Mouse (Mus musculus) retina, postnatal 7 days (tissue): ENCODE measurements at regions not wholly inside any gene's neighbourhood (a gene's known extent, or its start where the extent isn't known, plus 50 kb on each side); places are given as distances from the start of the nearest gene placed in this dataset.

Experiments
- DNase-seq: peaks from one replicate; pipeline ENCODE4 v3.0.0-alpha.2; 2012; ENCODE audit warnings: low read depth, low spot score

- no peak for DNase-seq
Observed at GRCm38 (mm10) chr7:128834894-128835293, 90.2 kb downstream of the Sec23ip start.

GRCm38 (mm10) chr7:128836435-128836834 lies 91.7 kb downstream of the Sec23ip start:
- no peak for DNase-seq

- no peak for DNase-seq
Observed at GRCm38 (mm10) chr7:128842561-128842960, 97.8 kb downstream of the Sec23ip start.

- DNase-seq: no peak
Observed at GRCm38 (mm10) chr7:128843576-128843975, 98.8 kb downstream of the Sec23ip start.

GRCm38 (mm10) chr7:128849261-128849660 lies 104.5 kb downstream of the Sec23ip start:
- DNase-seq: peak; percentile 24

- peak; percentile 14 for DNase-seq
Observed at GRCm38 (mm10) chr7:128854193-128854592, 109.5 kb downstream of the Sec23ip start.

- peak; percentile 34 for DNase-seq
Observed at GRCm38 (mm10) chr7:128854690-128855343, 110.1 kb downstream of the Sec23ip start.

GRCm38 (mm10) chr7:128860141-128860540 lies 115.4 kb downstream of the Sec23ip start:
- DNase-seq: peak; percentile 70

- peak; percentile 57 for DNase-seq
Observed at GRCm38 (mm10) chr7:128860709-128861108, 116.0 kb downstream of the Sec23ip start.

GRCm38 (mm10) chr7:128861376-128861775 lies 116.6 kb downstream of the Sec23ip start:
- no peak for DNase-seq

GRCm38 (mm10) chr7:128868799-128869198 lies 124.1 kb downstream of the Sec23ip start:
- no peak for DNase-seq

- no peak for DNase-seq
Observed at GRCm38 (mm10) chr7:128884015-128884414, 139.3 kb downstream of the Sec23ip start.

- DNase-seq: no peak
Observed at GRCm38 (mm10) chr7:128885551-128885950, 140.8 kb downstream of the Sec23ip start.

GRCm38 (mm10) chr7:128910134-128910533 lies 165.4 kb downstream of the Sec23ip start:
- DNase-seq: no peak

- DNase-seq: peak; percentile 17
Observed at GRCm38 (mm10) chr7:128937976-128938730, 193.4 kb downstream of the Sec23ip start.

GRCm38 (mm10) chr7:128960575-128960974 lies 215.8 kb downstream of the Sec23ip start:
- no peak for DNase-seq

GRCm38 (mm10) chr7:128979904-128980303 lies 235.2 kb downstream of the Sec23ip start:
- DNase-seq: no peak

- DNase-seq: no peak
Observed at GRCm38 (mm10) chr7:128980827-128981226, 236.1 kb downstream of the Sec23ip start.

- DNase-seq: no peak
Observed at GRCm38 (mm10) chr7:128998759-128999158, 254.0 kb downstream of the Sec23ip start.

- no peak for DNase-seq
Observed at GRCm38 (mm10) chr7:129002419-129002818, 254.4 kb upstream of the Plpp4 start.

GRCm38 (mm10) chr7:129003150-129003549 lies 253.7 kb upstream of the Plpp4 start:
- DNase-seq: no peak

- DNase-seq: no peak
Observed at GRCm38 (mm10) chr7:129016353-129016752, 240.5 kb upstream of the Plpp4 start.

GRCm38 (mm10) chr7:129027116-129027515 lies 229.7 kb upstream of the Plpp4 start:
- no peak for DNase-seq
